Mouse (Mus musculus) kidney, postnatal 10 days (tissue): ENCODE data around the gene Tmem115.

ENCODE experiments used
- DNase-seq: peaks from one replicate; pipeline ENCODE4 v3.0.0; 2021; ENCODE audit warnings: mixed read lengths

Gene Tmem115

DNA sequence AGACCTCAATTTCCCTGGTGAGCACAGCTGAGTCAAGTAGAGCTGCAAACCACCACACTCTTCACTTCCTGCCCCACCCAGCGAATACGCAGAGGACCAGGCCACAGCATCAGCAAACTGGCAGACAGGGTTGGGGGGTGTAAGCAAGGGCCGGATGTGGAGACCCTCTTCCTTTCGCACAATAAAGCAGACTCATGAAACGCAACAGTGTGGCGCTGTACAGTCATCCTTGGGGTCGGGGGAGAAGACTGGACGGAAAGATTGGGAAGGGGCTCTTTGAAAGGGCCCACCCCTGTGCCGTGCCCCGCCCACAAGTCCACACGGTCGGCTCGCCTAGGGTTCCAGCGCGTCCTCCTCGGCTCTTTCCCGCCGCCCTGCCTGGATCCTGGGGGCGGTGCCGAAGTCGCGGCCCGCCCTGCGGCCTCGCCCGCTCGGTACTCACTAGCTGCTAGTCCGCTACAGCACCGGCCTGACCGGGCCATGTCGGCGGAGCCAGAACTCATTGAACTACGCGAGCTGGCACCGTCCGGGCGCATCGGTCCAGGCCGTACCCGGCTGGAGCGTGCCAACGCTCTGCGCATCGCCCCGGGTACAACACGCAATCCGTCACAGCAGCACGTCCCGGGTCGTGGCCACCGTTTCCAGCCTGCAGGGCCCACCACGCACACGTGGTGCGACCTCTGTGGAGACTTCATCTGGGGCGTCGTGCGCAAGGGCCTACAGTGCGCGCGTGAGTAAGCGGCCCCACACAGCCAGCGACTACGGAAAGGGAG lies 17.6 kb downstream of the Tmem115 start, which contains the start of gene Rassf1:
TSS of gene Rassf1 (plus strand) at position 439 of the 773 bp plus-strand sequence.
- peak; percentile 87 for DNase-seq

DNA sequence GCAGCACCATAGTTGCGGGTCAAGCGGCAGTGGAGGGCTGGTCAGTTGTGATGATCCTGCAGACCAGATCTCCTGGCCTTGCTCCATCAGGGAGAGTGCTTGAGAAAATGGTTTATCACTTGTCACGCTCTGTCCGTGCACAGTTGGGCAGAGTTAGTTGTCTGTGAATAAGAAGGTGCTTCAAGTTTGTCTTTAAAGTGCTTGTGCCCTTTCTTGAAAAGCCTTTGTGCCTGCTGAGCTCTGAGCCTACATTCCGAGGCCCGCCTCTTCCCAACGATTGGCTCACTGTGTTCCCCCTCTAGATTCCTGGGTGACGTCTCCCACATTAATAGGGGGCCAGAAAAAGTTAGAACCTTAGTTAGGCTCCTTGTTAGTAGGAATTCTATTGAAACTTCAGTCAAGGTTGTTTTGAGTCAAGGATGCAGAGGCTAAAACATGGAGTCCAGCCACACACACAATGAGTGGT lies 18.2 kb downstream of the Tmem115 start:
- DNase-seq, result peak; percentile 41

DNA sequence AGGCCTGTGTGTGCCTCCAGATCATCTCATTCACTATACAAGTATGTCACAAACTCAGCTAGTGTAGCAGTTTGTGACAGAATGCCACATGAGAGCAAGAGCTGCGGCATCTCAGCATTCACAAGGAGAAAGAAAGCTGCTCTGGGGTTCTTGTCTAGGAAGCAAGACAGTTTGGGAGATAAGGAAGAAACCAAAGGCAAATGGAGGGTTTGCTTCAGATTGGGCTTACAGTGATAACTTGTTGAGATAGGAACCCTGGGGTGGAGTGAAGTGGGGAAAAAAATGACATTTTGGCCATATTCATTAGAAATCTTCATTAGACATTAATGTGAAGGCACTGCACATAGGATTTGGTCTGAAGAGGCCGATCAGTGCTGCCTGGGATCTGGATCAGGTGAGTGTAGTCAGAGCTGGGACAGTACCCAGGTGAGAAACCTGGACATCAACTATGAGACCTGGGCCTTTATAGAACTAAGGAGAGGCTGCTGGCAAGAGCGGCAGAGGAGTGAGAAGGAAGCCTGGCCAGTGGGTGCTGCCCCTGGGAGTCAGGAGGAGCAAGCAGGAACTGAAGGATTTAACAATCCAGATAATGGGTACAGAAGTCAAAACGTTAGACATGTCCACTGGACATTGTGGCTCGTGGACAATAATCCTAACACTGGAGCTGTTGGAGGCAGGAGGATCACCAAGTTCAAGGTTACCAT lies 19.1 kb downstream of the Tmem115 start:
- DNase-seq, result no peak

DNA sequence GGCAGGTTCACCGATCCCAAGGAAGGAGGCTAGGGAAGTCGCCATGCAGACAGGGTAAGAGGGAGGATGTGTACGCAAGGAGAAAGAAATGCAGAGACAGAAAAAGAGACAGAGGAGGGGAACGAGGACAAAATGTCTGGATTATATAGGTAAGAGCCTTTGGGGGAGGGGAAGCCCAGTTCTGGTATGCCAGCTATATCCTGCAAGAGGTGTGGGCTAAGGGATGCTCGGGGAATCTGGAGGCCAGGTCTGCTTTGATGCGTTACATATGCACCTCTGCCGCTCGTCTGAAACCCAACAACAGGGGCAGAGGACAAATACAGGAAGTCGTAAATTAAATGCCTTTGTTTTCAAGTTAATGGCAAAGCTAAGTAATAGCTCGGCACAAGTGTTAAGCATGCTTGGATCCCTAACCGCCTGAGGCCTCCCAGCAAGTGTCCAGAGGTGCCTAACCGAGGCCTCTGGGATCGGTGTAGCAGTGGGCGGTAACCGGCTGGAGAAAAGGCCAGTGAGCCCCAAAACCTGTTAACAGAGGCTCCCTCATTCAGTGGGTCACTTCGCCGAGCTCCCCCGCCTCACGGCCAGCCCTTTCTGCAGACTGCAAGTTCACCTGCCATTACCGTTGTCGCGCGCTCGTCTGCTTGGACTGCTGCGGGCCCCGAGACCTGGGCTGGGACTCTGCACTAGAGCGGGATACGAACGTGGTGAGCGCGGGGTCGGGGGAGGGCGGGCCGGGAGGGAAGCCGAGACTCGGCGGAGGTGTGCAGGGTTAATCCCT lies 20.0 kb downstream of the Tmem115 start:
- peak; percentile 69 for DNase-seq

GRCm38 (mm10) chr9:107554319-107554825 lies 20.6 kb downstream of the Tmem115 start:
- DNase-seq, result peak; percentile 98

GRCm38 (mm10) chr9:107555031-107555457 lies 21.3 kb downstream of the Tmem115 start:
- peak; percentile 82 for DNase-seq

GRCm38 (mm10) chr9:107555701-107556100 lies 22.0 kb downstream of the Tmem115 start:
- DNase-seq, result no peak

DNA sequence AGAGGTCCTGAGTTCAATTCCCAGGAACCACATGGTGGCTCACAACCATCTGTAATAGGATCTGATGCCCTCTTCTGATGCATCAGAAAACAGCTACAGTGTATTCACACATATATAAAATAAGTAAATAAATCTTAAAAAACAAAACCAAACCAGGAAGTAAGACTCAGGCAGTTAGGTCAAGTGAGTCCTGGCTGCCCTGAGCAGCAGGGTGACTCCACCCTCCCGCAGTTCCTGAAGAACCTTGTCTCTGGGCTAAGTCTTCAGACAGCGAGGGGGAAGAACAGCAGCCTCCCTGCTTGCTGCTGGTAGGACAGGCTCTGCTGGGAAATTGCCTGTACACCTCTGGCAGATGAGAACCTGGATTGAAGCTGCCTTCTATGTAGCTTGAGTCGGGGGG lies 22.6 kb downstream of the Tmem115 start:
- no peak for DNase-seq

- DNase-seq, result peak; percentile 96
Observed at GRCm38 (mm10) chr9:107563029-107563581, 29.4 kb downstream of the Tmem115 start, which contains the start of gene Tusc2. Gene Tusc2 (plus strand): TSS chr9:107563255.

DNA sequence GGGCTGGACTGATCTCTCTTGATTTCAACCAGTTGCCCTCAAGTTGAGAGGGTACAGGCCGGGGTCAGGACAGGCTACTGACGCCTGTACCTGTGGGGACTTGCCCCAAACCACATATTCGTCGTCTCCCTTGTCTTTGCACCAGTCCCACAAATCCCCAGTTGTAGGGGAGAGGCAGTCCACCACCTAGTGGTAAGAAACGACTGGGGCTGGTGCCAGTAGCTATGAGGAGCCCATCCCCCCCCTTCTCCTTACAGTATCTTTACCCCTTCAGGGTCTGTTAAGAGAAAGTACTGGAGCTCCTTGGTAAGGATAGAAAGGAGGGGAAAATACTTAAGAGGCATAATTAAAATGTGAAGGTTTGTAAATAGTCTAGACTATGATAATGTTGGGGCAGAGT lies 31.8 kb downstream of the Tmem115 start:
- peak; percentile 62 for DNase-seq

DNA sequence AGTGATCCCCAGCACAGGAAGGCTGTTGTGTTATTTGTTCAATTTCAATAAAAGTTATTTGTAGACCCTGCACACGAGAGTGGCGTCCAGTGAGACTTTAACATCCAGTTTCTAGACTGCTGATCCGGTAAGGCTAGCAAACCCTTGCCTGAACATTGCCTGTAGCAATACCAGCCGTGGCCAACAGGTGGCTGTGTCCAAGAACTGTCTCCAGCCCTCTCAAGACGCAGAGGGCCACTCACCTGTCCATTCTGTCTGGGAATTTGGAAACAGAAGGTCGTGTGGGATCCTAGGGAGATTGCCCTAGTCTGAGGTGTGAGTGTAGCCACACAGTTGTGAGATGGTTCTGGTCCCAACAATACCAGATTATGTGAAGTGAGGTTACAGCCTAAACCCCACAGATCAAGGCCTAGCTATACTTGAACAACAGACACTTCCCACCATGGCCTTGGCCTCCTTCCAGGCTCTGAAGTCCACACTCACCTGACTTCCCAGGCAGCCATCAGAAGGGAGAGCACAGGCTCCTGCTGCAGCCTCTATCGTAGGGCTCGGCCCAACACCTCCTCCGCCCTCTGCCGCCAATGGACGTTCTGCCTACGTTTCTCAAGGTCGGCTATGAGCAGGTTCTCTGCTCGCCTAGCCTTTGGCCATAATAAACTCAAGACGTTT lies 32.4 kb downstream of the Tmem115 start:
- DNase-seq, result peak; percentile 95

DNA sequence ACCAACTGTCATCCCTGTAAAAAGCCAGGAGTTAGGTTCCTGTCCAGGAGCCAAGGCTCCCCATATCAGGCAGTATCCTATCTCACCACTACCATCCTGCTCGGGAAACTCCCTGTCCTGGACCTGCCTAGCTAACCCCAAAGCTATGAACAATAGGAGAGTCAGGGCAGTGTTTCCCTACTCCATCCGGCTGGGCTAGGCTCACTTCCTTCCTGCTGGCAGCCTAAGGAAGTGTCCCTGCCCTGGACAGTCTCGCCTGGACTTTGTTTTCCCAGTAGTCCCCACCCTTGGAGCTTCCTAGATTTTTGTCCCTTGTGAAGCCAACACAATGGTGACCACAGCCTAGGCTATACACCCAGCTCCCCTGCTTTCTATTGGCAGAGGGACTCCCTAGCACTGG lies 33.1 kb downstream of the Tmem115 start:
- DNase-seq, result peak; percentile 69

GRCm38 (mm10) chr9:107567702-107568319 lies 34.1 kb downstream of the Tmem115 start, which contains the start of gene Hyal2:
Gene Hyal2 (plus strand): TSS chr9:107567945.
- DNase-seq, result peak; percentile 86

DNA sequence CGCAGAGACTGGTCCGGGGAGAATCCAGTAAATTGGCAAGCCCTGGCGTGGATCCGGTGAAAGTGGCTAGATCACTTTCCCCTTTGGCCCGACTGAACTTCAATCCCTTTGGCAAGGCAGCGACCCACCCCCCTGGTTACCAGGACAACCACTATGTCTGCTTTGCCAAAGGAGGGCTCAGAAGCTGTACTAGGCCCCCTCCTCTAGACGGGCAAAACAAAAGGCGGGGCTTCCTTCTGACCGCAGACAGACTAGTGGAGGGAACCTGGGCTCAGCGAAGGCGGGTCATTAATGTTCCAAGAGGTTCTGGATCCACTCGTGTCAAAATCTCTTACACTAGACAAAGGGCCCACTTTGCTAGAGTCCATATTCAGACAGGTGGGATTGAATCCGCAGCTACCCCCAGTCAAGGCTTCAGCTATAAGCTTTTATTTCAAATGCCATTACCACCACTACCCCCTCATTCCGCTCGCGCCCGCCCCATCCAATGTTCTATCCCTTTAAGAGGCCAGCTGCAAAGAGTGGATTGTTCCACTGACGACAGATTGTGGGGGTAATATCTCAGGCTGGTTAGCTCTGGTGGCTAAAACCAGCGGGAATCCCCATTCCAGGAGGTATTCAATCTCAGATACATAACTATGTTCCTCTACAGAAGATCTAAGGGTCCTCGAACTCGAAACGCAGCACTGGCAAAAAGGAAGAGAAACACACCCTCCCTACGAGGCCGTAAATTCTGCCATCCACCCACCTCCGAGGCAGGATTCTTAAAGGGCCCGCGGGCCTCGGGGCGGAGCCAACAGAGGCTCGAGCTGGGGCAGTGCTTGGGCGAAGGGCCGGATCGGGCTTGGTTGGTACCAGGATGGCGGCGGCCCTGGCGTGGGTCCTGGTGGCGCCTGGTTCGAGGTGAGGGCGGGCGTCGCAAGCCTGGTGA lies 34.9 kb downstream of the Tmem115 start:
- DNase-seq, result peak; percentile 92

- DNase-seq, result no peak
Observed at GRCm38 (mm10) chr9:107569270-107569669, 35.5 kb downstream of the Tmem115 start.

DNA sequence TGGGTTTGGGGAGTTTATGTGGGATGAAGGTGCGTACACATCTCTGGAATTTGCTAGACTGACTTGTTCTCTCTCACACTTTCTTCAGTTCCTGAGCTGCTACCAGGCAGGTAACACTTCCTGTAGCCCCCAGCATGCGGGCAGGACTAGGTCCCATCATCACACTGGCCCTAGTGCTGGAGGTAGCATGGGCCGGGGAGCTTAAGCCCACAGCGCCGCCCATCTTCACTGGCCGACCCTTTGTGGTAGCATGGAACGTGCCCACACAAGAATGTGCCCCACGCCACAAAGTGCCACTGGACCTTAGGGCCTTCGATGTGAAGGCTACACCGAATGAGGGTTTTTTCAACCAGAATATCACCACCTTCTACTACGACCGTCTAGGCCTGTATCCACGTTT lies 36.3 kb downstream of the Tmem115 start:
- peak; percentile 50 for DNase-seq

GRCm38 (mm10) chr9:107570845-107571244 lies 37.1 kb downstream of the Tmem115 start:
- DNase-seq, result no peak

- no peak for DNase-seq
Observed at GRCm38 (mm10) chr9:107571534-107572326, 38.0 kb downstream of the Tmem115 start.

- DNase-seq, result no peak
Observed at GRCm38 (mm10) chr9:107572327-107572662, 38.5 kb downstream of the Tmem115 start.
